Mouse (Mus musculus): ENCODE data around the gene Cep350.

Cep350 gene

GRCm38 (mm10) chr1:155809706-155810442, 163.2 kb downstream of the Cep350 start:
- peak; percentile 30 to 47 for DNase-seq (ENCODE audit: low spot score in 2 of 2)

- no peak for DNase-seq (ENCODE audit: low spot score in 2 of 2)
Observed at GRCm38 (mm10) chr1:155808261-155808660, 164.8 kb downstream of the Cep350 start.

- no peak for DNase-seq (ENCODE audit: low spot score in 2 of 2)
Observed at GRCm38 (mm10) chr1:155805607-155806006, 167.4 kb downstream of the Cep350 start.

GRCm38 (mm10) chr1:155801014-155801991, 171.8 kb downstream of the Cep350 start:
- no peak for DNase-seq (ENCODE audit: low spot score in 2 of 2)

GRCm38 (mm10) chr1:155798000-155798399, 175.1 kb downstream of the Cep350 start:
- no peak for DNase-seq (ENCODE audit: low spot score in 2 of 2)

- DNase-seq (ENCODE audit: low spot score in 2 of 2): no peak
Observed at GRCm38 (mm10) chr1:155797425-155797824, 175.6 kb downstream of the Cep350 start.

GRCm38 (mm10) chr1:155796757-155797405, 176.2 kb downstream of the Cep350 start:
- DNase-seq (ENCODE audit: low spot score in 2 of 2): no peak

- DNase-seq (ENCODE audit: low spot score in 2 of 2): peak in 1 of 2 experiments; percentile 45
Observed at GRCm38 (mm10) chr1:155795791-155796233, 177.2 kb downstream of the Cep350 start.

Data from urinary bladder, postnatal 36 days (tissue).